Mouse (Mus musculus): ENCODE data around the gene Msh5.

DNA sequence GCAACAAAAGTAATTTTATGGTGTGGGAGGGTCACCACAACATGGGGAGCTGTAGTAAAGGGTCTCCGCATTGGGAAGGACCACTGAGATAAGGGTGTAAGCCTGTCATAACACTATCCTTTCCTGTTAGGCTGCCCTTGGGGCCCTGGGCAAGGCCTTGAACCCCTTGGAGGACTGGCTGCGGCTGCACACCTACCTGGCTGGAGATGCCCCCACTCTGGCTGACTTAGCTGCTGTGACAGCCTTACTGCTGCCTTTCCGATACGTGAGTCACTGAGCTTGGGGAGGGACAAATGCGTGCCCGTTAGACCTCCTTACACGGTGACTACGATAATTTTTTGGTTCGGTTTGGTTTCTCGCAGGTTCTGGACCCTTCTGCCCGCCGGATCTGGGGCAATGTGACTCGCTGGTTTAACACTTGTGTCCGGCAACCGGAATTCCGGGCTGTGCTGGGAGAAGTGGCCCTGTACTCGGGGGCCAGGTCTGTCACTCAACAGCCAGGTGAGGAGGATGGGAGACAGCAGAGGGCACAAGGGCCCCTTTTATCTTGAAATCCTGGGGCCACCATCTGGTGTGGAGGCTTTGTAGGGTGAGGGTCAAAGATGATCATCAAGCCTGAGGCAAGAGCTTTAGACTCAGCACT is 42.3 kb downstream of the Msh5 start:
- TF ChIP-seq TAL1 (IDR thresholded peaks at IDR 0.05; ENCODE audit: low read length): no peak
- no peak for TF ChIP-seq GATA1 (IDR thresholded peaks at IDR 0.05; ENCODE audit: low read length)

Measured in erythroblast, embryonic 14.5 days (primary cell).